Mouse (Mus musculus) lung, embryonic 15.5 days (tissue): ENCODE data around the gene Sprr3. TPM values are rescaled to one million over a fixed set of nuclear protein-coding genes. Genes with fewer than 3 reads are reported as not detected.

ENCODE experiments used
- ATAC-seq: fragments of 200-750 bp; cut with Nextera tagmentation; 2 replicates; pipeline ENCODE4 v1.8.0; 2017; ENCODE audit warnings: moderate number of reproducible peaks, borderline replicate concordance; ENCODE audit not compliant: low FRiP score, low TSS enrichment; ENCODE audit errors: extremely low read depth
- H3K27ac ChIP-seq: fragments of 300-500 bp; sonication (generic); 2 replicates; pipeline ENCODE4 v1.5.1; 2015; ENCODE audit warnings: moderate library complexity, mild to moderate bottlenecking, inconsistent platforms
- H3K27me3 ChIP-seq: fragments of 300-500 bp; sonication (generic); 2 replicates; pipeline ENCODE4 v1.6.1; 2015; ENCODE audit warnings: inconsistent platforms
- H3K36me3 ChIP-seq: fragments of 300-500 bp; sonication (generic); 2 replicates; pipeline ENCODE4 v1.6.1; 2015; ENCODE audit warnings: inconsistent platforms
- H3K4me1 ChIP-seq: fragments of 300-500 bp; sonication (generic); 2 replicates; pipeline ENCODE4 v1.6.1; 2015; ENCODE audit warnings: inconsistent platforms
- H3K4me2 ChIP-seq: fragments of 300-500 bp; sonication (generic); 2 replicates; pipeline ENCODE4 v1.6.1; 2015; ENCODE audit warnings: inconsistent platforms, mild to moderate bottlenecking, moderate library complexity
- H3K4me3 ChIP-seq: fragments of 300-500 bp; sonication (generic); 2 replicates; pipeline ENCODE4 v1.5.1; 2015; ENCODE audit warnings: mild to moderate bottlenecking, inconsistent platforms
- H3K9ac ChIP-seq: fragments of 300-500 bp; sonication (generic); 2 replicates; pipeline ENCODE4 v1.6.1; 2015; ENCODE audit warnings: inconsistent platforms
- H3K9me3 ChIP-seq: fragments of 300-500 bp; sonication (generic); 2 replicates; pipeline ENCODE4 v1.6.1; 2016; ENCODE audit warnings: inconsistent platforms
- WGBS: fragments of 180-500 bp; shearing (Covaris S2); methylation state at CpG from one replicate; pipeline ENCODE4 v1.1.7; 2015; 5-methylcytosine and 5-hydroxymethylcytosine counted together
- polyA plus RNA-seq: library from polyadenylated mRNA; unstranded; fragments of >200 nt; fragmentation: Nextera tagmentation; extraction: Ambion mirVana; gene quantifications from 2 replicates; pipeline ENCODE4 v1.2.1, GENCODE M21; 2015

Gene Sprr3
- polyA plus RNA-seq, 1 experiment from 2014 or later = 0.20 TPM

GRCm38 (mm10) chr3:92438689-92439088 is 19.8 kb downstream of the Sprr3 start, which contains the start of gene Sprr1b:
TSS of gene Sprr1b (minus strand) at chr3:92438789.
- H3K9ac ChIP-seq = no peak within 1 kb of the TSS
- no peak for ATAC-seq
- no peaks in the 10 kb centered on the region for H3K27me3 ChIP-seq
- H3K4me1 ChIP-seq = no peaks in the 10 kb centered on the region
- H3K4me2 ChIP-seq = no peak within 1 kb of the TSS
- no peaks in the 10 kb centered on the region for H3K36me3 ChIP-seq
- 89% methylated on average over 3 of the region's 3 CpGs for WGBS
- no peak within 1 kb of the TSS for H3K27ac ChIP-seq
- no peaks in the 10 kb centered on the region for H3K9me3 ChIP-seq
- H3K4me3 ChIP-seq = no peak within 1 kb of the TSS

- Histone ChIP-seq H3K36me3 (no peaks in the 10 kb centered on the region), H3K9me3 (no peaks in the 10 kb centered on the region), H3K4me1 (no peaks in the 10 kb centered on the region), H3K4me2 (no peak within 1 kb of the TSS), H3K27me3 (no peaks in the 10 kb centered on the region), H3K27ac (no peak within 1 kb of the TSS), H3K4me3 (no peak within 1 kb of the TSS), H3K9ac (no peak within 1 kb of the TSS)
- WGBS = 83% methylated on average over 2 of the region's 2 CpGs
- ATAC-seq = no peak
These were observed 26.2 kb downstream of the Sprr3 start, which contains the start of gene Sprr2k for GRCm38 (mm10) chr3:92432282-92432681. TSS of gene Sprr2k (plus strand) at chr3:92432582.

GRCm38 (mm10) chr3:92429323-92429722 is 29.2 kb downstream of the Sprr3 start, which contains the start of gene Gm9774:
TSS of gene Gm9774 (minus strand) at chr3:92429423.
- WGBS = 93% methylated on average over 6 of the region's 6 CpGs
- ATAC-seq = no peak
- no peak within 1 kb of the TSS for H3K4me2 ChIP-seq

GRCm38 (mm10) chr3:92417782-92418181 is 40.7 kb downstream of the Sprr3 start, which contains the start of gene Sprr2j-ps:
TSS of gene Sprr2j-ps (plus strand) at chr3:92418082.
- H3K27ac ChIP-seq = no peak within 1 kb of the TSS
- H3K4me3 ChIP-seq = no peak within 1 kb of the TSS
- no peaks in the 10 kb centered on the region for H3K27me3 ChIP-seq
- no peaks in the 10 kb centered on the region for H3K9me3 ChIP-seq
- 84% methylated on average over 2 of the region's 2 CpGs for WGBS
- no peaks in the 10 kb centered on the region for H3K4me1 ChIP-seq
- H3K9ac ChIP-seq = no peak within 1 kb of the TSS
- H3K4me2 ChIP-seq = no peak within 1 kb of the TSS
- no peaks in the 10 kb centered on the region for H3K36me3 ChIP-seq
- ATAC-seq = no peak

More at GRCm38 (mm10) chr3:92429323-92429722, 29.2 kb downstream of the Sprr3 start, which contains the start of gene Gm9774:
- no peak within 1 kb of the TSS for H3K9ac ChIP-seq
- no peaks in the 10 kb centered on the region for H3K27me3 ChIP-seq
- no peak within 1 kb of the TSS for H3K4me3 ChIP-seq
- no peaks in the 10 kb centered on the region for H3K9me3 ChIP-seq
- H3K36me3 ChIP-seq = no peaks in the 10 kb centered on the region
- no peak within 1 kb of the TSS for H3K27ac ChIP-seq
- H3K4me1 ChIP-seq = no peaks in the 10 kb centered on the region

GRCm38 (mm10) chr3:92407691-92408090 is 50.8 kb downstream of the Sprr3 start, which contains the start of gene Sprr2i:
TSS of gene Sprr2i (plus strand) at chr3:92407991.
- WGBS = 87% methylated on average over 2 of the region's 2 CpGs
- Histone ChIP-seq H3K4me2 (no peak within 1 kb of the TSS), H3K4me3 (no peak within 1 kb of the TSS), H3K9ac (no peak within 1 kb of the TSS), H3K27ac (no peak within 1 kb of the TSS), H3K4me1 (no peaks in the 10 kb centered on the region), H3K9me3 (no peaks in the 10 kb centered on the region), H3K36me3 (no peaks in the 10 kb centered on the region), H3K27me3 (no peaks in the 10 kb centered on the region)
- no peak for ATAC-seq

Other genes with a start within 250 kb of the Sprr3 start
- gene Sprr2a1, start 242.9 kb downstream of the Sprr3 start, polyA plus RNA-seq = 0.22 TPM in 1 of 2 replicates, not detected in the other
- 4.2 and 15.4 TPM in 2 replicates for gene Sprr2a2, start 242.8 kb downstream of the Sprr3 start, polyA plus RNA-seq
- 0.87 TPM in 1 of 2 replicates, not detected in the other for gene Sprr2a3, start 173.3 kb downstream of the Sprr3 start, polyA plus RNA-seq
- gene Sprr2b, start 142.1 kb downstream of the Sprr3 start, polyA plus RNA-seq = not detected in 2 replicates
- not detected in 2 replicates for gene Sprr2d, start 119.6 kb downstream of the Sprr3 start, polyA plus RNA-seq
- gene Sprr2e, start 106.6 kb downstream of the Sprr3 start, polyA plus RNA-seq = not detected in 2 replicates
- not detected in 2 replicates for gene Sprr2f, start 93.5 kb downstream of the Sprr3 start, polyA plus RNA-seq
- not detected in 2 replicates for gene Sprr2h, start 73.0 kb downstream of the Sprr3 start, polyA plus RNA-seq
- not detected in 2 replicates for gene Sprr2i, start 50.7 kb downstream of the Sprr3 start, polyA plus RNA-seq
- not detected in 2 replicates for gene Sprr2j-ps, start 40.6 kb downstream of the Sprr3 start, polyA plus RNA-seq
- gene Gm9774, start 29.3 kb downstream of the Sprr3 start, polyA plus RNA-seq = 7.5 and 8.0 TPM in 2 replicates
- not detected in 2 replicates for gene Sprr2k, start 26.1 kb downstream of the Sprr3 start, polyA plus RNA-seq
- gene Sprr1b, start 19.9 kb downstream of the Sprr3 start, polyA plus RNA-seq = not detected in 2 replicates
- 0.82 and 1.2 TPM in 2 replicates for gene Sprr1a, start 27.2 kb upstream of the Sprr3 start, polyA plus RNA-seq
- not detected in 2 replicates for gene Sprr4, start 41.8 kb upstream of the Sprr3 start, polyA plus RNA-seq
- gene 2310046K23Rik, start 75.8 kb upstream of the Sprr3 start, polyA plus RNA-seq = not detected in 2 replicates
- not detected in 2 replicates for gene Ivl, start 115.0 kb upstream of the Sprr3 start, polyA plus RNA-seq
- gene Smcp, start 130.3 kb upstream of the Sprr3 start, polyA plus RNA-seq = not detected in 2 replicates
- gene 2210017I01Rik, start 148.8 kb upstream of the Sprr3 start, polyA plus RNA-seq = not detected in 2 replicates
- not detected in 2 replicates for gene Lce6a, start 162.9 kb upstream of the Sprr3 start, polyA plus RNA-seq
- gene Lce1a1, start 189.6 kb upstream of the Sprr3 start, polyA plus RNA-seq = not detected in 2 replicates
- gene Lce1b, start 198.2 kb upstream of the Sprr3 start, polyA plus RNA-seq = not detected in 2 replicates
- gene Lce1a2, start 211.6 kb upstream of the Sprr3 start, polyA plus RNA-seq = not detected in 2 replicates
- not detected in 2 replicates for gene Lce1c, start 220.5 kb upstream of the Sprr3 start, polyA plus RNA-seq
- not detected in 2 replicates for gene Lce1d, start 228.5 kb upstream of the Sprr3 start, polyA plus RNA-seq